Mouse (Mus musculus) kidney, postnatal 10 days (tissue): ENCODE measurements around the gene Gpatch2l.

Experiments
- DNase-seq: peaks from one replicate; pipeline ENCODE4 v3.0.0; 2021; ENCODE audit warnings: mixed read lengths

Gene Gpatch2l

GRCm38 (mm10) chr12:86280000-86280399 lies 38.3 kb downstream of the Gpatch2l start:
- no peak for DNase-seq

DNA sequence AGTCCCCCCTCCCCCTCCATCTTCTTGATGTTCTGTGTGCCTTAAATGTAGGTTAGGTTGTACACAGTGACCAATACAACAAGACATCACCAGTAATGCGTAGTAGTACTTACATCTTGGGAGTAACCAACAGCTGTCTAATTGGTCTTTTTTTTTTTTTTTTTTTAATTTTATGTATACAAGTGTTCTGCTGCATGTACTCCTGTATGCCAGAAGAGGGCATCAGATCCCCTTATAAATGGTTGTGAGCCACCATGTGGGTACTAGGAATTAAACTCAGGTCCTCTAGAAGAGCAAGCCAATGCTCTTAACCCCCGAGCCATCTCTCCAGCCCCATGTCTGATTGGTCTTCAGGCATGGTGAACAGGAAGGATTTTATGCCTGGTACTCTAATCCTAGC lies 44.0 kb downstream of the Gpatch2l start:
- no peak for DNase-seq

DNA sequence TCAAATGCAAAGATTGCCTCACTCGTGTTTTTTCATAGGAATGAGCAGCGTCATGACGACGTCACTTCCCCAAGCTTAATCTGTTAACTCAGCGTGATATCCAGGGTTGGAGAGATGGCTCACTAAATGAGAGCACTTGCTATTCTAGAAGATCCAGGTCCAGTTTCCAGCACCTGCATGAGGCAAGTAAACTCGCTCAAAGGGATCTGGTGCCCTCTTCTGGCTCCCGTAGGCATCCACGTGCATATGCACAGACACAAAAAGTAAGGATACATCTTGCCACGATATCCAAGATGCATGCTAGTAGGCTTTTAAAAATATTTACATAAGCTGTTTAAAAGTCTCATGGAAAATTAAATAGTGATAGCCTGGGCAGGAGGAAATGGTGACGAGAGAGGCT lies 55.8 kb downstream of the Gpatch2l start:
- no peak for DNase-seq

GRCm38 (mm10) chr12:86302973-86303372 lies 61.3 kb downstream of the Gpatch2l start:
- peak; percentile 36 for DNase-seq

GRCm38 (mm10) chr12:86305045-86305444 lies 63.4 kb downstream of the Gpatch2l start:
- DNase-seq = peak; percentile 14

- DNase-seq = peak; percentile 26
Measured at GRCm38 (mm10) chr12:86305635-86306243, 64.1 kb downstream of the Gpatch2l start.

- DNase-seq = no peak
Measured at GRCm38 (mm10) chr12:86309474-86309873, 67.8 kb downstream of the Gpatch2l start.

GRCm38 (mm10) chr12:86309902-86310301 lies 68.2 kb downstream of the Gpatch2l start:
- no peak for DNase-seq

DNA sequence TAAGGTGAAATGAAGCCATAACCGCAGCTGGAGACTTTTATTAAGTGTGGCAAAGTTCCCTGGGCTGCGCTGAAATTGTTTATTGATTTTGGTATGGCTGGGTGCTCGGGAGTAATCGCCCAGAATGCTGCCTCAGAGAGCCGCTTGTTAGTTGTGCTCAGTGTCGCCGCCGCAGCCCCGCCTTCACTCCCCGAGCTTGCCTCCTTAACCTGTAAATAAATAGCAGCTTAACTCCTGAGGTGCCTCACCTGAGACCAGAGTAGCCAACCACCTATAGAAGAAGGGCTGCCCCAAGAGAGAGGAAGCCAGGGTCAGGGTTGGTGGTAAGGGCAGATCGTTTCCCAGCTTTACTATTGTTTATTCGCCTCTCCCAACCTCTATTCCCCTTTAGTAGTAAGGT lies 79.0 kb downstream of the Gpatch2l start:
- peak; percentile 24 for DNase-seq

DNA sequence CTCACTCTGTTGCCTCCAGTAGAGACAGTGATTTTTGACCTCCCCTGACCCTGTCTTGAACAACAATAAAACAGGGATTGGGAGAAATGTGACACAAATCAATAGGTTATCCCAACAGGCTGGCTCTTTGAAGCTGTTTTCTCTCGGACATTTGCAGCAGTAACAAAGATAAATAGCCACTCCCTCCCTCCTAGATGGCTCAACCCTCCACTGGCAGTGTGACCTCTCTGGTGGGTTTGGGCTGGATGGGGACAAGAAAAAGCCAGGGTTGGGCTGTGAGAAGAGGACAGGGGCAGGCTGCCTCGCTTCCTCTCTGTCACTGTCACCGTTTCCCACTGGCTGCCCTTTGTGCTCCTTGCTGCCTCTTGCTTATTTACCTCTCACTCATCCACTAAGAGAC lies 82.6 kb downstream of the Gpatch2l start:
- DNase-seq = no peak

DNA sequence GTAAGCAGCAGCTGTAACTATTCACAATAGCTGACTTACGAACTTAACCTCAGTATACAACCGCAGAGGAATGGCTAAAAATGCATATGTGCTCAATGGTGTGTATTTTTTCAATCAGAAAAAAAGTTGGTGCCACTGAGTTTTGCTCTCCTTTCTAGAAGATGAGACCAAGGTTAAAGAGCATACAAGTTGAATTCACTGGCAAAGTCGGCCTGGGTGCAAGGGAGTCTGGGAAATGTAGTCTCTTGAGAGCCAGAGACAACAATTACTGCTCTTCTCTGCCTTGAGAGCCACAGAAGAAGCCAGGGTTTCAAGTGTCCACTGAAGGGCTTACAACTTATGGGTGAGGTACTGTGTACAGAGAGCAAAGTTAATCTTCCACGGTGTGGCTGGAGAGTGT lies 88.2 kb downstream of the Gpatch2l start:
- no peak for DNase-seq

DNA sequence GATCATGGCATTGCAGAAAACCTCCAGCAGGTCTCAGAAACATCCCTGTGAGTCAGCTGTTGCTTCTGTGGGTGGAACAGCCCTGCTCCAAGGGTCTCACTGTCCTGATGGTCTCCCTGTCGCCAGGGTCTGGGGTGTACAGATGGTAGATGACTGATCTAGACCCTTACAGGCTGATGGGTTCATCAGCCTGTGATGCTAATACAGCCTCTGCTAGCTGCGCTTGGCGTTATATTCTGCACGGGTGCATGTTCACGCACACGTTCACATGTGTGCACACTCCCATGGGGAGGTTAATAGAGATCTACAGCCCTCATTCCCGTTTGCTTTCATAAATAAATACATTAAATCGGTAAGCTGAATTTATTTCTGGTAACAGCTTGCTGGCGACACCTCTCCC lies 89.0 kb downstream of the Gpatch2l start:
- DNase-seq = no peak

DNA sequence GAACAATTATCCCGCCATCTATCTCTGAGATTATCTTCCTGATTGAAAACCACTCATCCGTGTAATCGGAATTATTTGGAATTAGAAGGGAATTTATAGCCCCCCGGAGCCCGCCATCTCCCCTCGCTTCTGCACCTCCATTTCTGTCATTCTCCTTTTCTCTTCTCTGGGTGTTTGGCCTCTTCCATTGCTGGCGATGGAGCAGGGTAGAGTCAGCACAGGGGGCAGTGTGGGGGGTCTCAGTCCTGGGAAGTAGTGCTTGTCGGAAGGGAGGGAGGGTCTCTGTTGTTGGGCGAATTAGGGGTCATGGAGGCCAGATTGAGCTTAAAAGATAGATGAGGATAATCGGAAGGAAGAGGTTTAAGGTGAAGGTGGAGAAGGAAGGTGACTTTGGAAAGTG lies 89.6 kb downstream of the Gpatch2l start:
- no peak for DNase-seq

DNA sequence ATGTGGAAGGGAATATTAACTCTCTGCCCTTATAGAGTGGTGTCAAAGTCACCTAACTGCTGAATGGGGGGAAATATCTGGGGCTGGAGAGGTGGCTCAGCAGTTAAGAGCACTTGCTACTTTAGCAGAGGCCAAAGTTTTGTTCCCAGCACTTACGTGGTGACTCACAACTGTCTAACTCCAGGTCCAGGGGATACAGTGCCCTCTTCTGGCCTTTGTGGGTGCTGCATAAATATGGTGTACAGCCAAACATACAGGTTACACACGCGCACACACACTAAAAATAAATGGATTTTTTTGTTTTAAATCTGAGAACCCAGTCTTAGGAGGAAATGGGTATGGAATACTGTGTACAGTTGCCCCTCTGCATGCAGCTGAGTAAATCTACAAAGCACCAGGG lies 94.6 kb downstream of the Gpatch2l start:
- no peak for DNase-seq

GRCm38 (mm10) chr12:86336887-86337286 lies 95.2 kb downstream of the Gpatch2l start:
- no peak for DNase-seq
